Mouse (Mus musculus): ENCODE data around the gene Myef2. TPM values are rescaled to one million over a fixed set of nuclear protein-coding genes. Genes with fewer than 3 reads are reported as not detected.

Myef2 gene
- polyA plus RNA-seq (2012; rRNA removed), result 12.9 and 16.3 TPM in 2 replicates

GRCm38 (mm10) chr2:125123477-125123852 is at the start of gene Myef2:
Gene Myef2 (minus strand): TSS chr2:125123661.
- Histone ChIP-seq H3K4me1 (replicated peaks; ENCODE audit: control insufficient read depth, insufficient read depth, low read length) (peaks cover 3% of the 10 kb centered on the region), H3K27ac (ENCODE audit: control insufficient read depth, insufficient read depth, low read length) (peak within 1 kb of the TSS; percentile 1; the same call in 1 of the 2 replicates), H3K27me3 (ENCODE audit: control insufficient read depth, insufficient read depth, low read length) (no peaks in the 10 kb centered on the region; the same call in 1 of the 2 replicates), H3K4me3 (ENCODE audit: control insufficient read depth, insufficient read depth, low read length) (peak within 1 kb of the TSS; percentile 80), H3K36me3 (ENCODE audit: control insufficient read depth, insufficient read depth, low read length) (no peaks in the 10 kb centered on the region)
- 2% methylated on average over 48 of the region's 48 CpGs for WGBS
- TF ChIP-seq CTCF (IDR thresholded peaks at IDR 0.05; ENCODE audit: borderline replicate concordance, control insufficient read depth, extremely low read depth, insufficient read depth, low read length, poor library complexity) (no peak), POLR2A (IDR thresholded peaks at IDR 0.05; ENCODE audit: control insufficient read depth, extremely low read depth, insufficient read depth, low read length, poor library complexity) (0 out of 2 replicates have a peak, but pooled peaks have one; percentile 16)
- DNase-seq, result peak; percentile 86

- no peak for TF ChIP-seq CTCF (IDR thresholded peaks at IDR 0.05; ENCODE audit: borderline replicate concordance, control insufficient read depth, extremely low read depth, insufficient read depth, low read length, poor library complexity)
- no peak for TF ChIP-seq POLR2A (IDR thresholded peaks at IDR 0.05; ENCODE audit: control insufficient read depth, extremely low read depth, insufficient read depth, low read length, poor library complexity)
- Histone ChIP-seq H3K27ac (ENCODE audit: control insufficient read depth, insufficient read depth, low read length) (no peak overlapping the region), H3K36me3 (ENCODE audit: control insufficient read depth, insufficient read depth, low read length) (no peaks in the 10 kb centered on the region), H3K4me3 (ENCODE audit: control insufficient read depth, insufficient read depth, low read length) (no peak overlapping the region), H3K4me1 (replicated peaks; ENCODE audit: control insufficient read depth, insufficient read depth, low read length) (no peaks in the 10 kb centered on the region), H3K27me3 (ENCODE audit: control insufficient read depth, insufficient read depth, low read length) (no peaks in the 10 kb centered on the region)
- DNase-seq, result no peak
- 85% methylated on average over 4 of the region's 4 CpGs for WGBS
Measured at GRCm38 (mm10) chr2:125162012-125162470, 38.6 kb upstream of the Myef2 start.

GRCm38 (mm10) chr2:125155504-125155903 is 32.0 kb upstream of the Myef2 start:
- TF ChIP-seq POLR2A (IDR thresholded peaks at IDR 0.05; ENCODE audit: control insufficient read depth, extremely low read depth, insufficient read depth, low read length, poor library complexity), result no peak
- TF ChIP-seq CTCF (IDR thresholded peaks at IDR 0.05; ENCODE audit: borderline replicate concordance, control insufficient read depth, extremely low read depth, insufficient read depth, low read length, poor library complexity), result no peak
- DNase-seq, result no peak
- no peak overlapping the region for H3K27ac ChIP-seq (ENCODE audit: control insufficient read depth, insufficient read depth, low read length)
- 47% methylated on average over 2 of the region's 2 CpGs for WGBS
- H3K4me1 ChIP-seq (replicated peaks; ENCODE audit: control insufficient read depth, insufficient read depth, low read length), result no peaks in the 10 kb centered on the region
- H3K36me3 ChIP-seq (ENCODE audit: control insufficient read depth, insufficient read depth, low read length), result no peaks in the 10 kb centered on the region
- no peaks in the 10 kb centered on the region for H3K27me3 ChIP-seq (ENCODE audit: control insufficient read depth, insufficient read depth, low read length)
- no peak overlapping the region for H3K4me3 ChIP-seq (ENCODE audit: control insufficient read depth, insufficient read depth, low read length)

- Histone ChIP-seq H3K4me3 (ENCODE audit: control insufficient read depth, insufficient read depth, low read length) (no peak overlapping the region), H3K36me3 (ENCODE audit: control insufficient read depth, insufficient read depth, low read length) (no peaks in the 10 kb centered on the region), H3K27ac (ENCODE audit: control insufficient read depth, insufficient read depth, low read length) (no peak overlapping the region), H3K27me3 (ENCODE audit: control insufficient read depth, insufficient read depth, low read length) (no peaks in the 10 kb centered on the region), H3K4me1 (replicated peaks; ENCODE audit: control insufficient read depth, insufficient read depth, low read length) (no peaks in the 10 kb centered on the region)
- WGBS, result 92% methylated on average over 9 of the region's 9 CpGs
- DNase-seq, result no peak
- no peak for TF ChIP-seq CTCF (IDR thresholded peaks at IDR 0.05; ENCODE audit: borderline replicate concordance, control insufficient read depth, extremely low read depth, insufficient read depth, low read length, poor library complexity)
- no peak for TF ChIP-seq POLR2A (IDR thresholded peaks at IDR 0.05; ENCODE audit: control insufficient read depth, extremely low read depth, insufficient read depth, low read length, poor library complexity)
Measured at GRCm38 (mm10) chr2:125154294-125154693, 30.8 kb upstream of the Myef2 start.

GRCm38 (mm10) chr2:125152388-125152787 is 28.9 kb upstream of the Myef2 start, which contains the start of gene Slc12a1:
Gene Slc12a1 (plus strand): TSS chr2:125152505.
- no peaks in the 10 kb centered on the region for H3K36me3 ChIP-seq (ENCODE audit: control insufficient read depth, insufficient read depth, low read length)
- DNase-seq, result no peak
- H3K4me1 ChIP-seq (replicated peaks; ENCODE audit: control insufficient read depth, insufficient read depth, low read length), result no peaks in the 10 kb centered on the region
- TF ChIP-seq CTCF (IDR thresholded peaks at IDR 0.05; ENCODE audit: borderline replicate concordance, control insufficient read depth, extremely low read depth, insufficient read depth, low read length, poor library complexity), result no peak
- no peak for TF ChIP-seq POLR2A (IDR thresholded peaks at IDR 0.05; ENCODE audit: control insufficient read depth, extremely low read depth, insufficient read depth, low read length, poor library complexity)
- no peaks in the 10 kb centered on the region for H3K27me3 ChIP-seq (ENCODE audit: control insufficient read depth, insufficient read depth, low read length)
- no peak within 1 kb of the TSS for H3K27ac ChIP-seq (ENCODE audit: control insufficient read depth, insufficient read depth, low read length)
- no peak within 1 kb of the TSS for H3K4me3 ChIP-seq (ENCODE audit: control insufficient read depth, insufficient read depth, low read length)
- WGBS, result 95% methylated on average over 6 of the region's 6 CpGs

- TF ChIP-seq CTCF (IDR thresholded peaks at IDR 0.05; ENCODE audit: borderline replicate concordance, control insufficient read depth, extremely low read depth, insufficient read depth, low read length, poor library complexity) (no peak), POLR2A (IDR thresholded peaks at IDR 0.05; ENCODE audit: control insufficient read depth, extremely low read depth, insufficient read depth, low read length, poor library complexity) (no peak)
Measured at GRCm38 (mm10) chr2:125142336-125142735, 18.9 kb upstream of the Myef2 start.

GRCm38 (mm10) chr2:125136846-125137245 is 13.4 kb upstream of the Myef2 start:
- Histone ChIP-seq H3K4me3 (ENCODE audit: control insufficient read depth, insufficient read depth, low read length) (no peak overlapping the region), H3K27ac (ENCODE audit: control insufficient read depth, insufficient read depth, low read length) (no peak overlapping the region), H3K4me1 (replicated peaks; ENCODE audit: control insufficient read depth, insufficient read depth, low read length) (peaks cover 6% of the 10 kb centered on the region; the same call in 1 of the 2 replicates), H3K27me3 (ENCODE audit: control insufficient read depth, insufficient read depth, low read length) (no peaks in the 10 kb centered on the region; the same call in 1 of the 2 replicates), H3K36me3 (ENCODE audit: control insufficient read depth, insufficient read depth, low read length) (no peaks in the 10 kb centered on the region)
- no peak for DNase-seq
- no peak for TF ChIP-seq POLR2A (IDR thresholded peaks at IDR 0.05; ENCODE audit: control insufficient read depth, extremely low read depth, insufficient read depth, low read length, poor library complexity)
- TF ChIP-seq CTCF (IDR thresholded peaks at IDR 0.05; ENCODE audit: borderline replicate concordance, control insufficient read depth, extremely low read depth, insufficient read depth, low read length, poor library complexity), result no peak
- 45% methylated on average over 7 of the region's 7 CpGs for WGBS

More at GRCm38 (mm10) chr2:125142336-125142735, 18.9 kb upstream of the Myef2 start:
- Histone ChIP-seq H3K4me3 (ENCODE audit: control insufficient read depth, insufficient read depth, low read length) (no peak overlapping the region), H3K4me1 (replicated peaks; ENCODE audit: control insufficient read depth, insufficient read depth, low read length) (no peaks in the 10 kb centered on the region), H3K36me3 (ENCODE audit: control insufficient read depth, insufficient read depth, low read length) (no peaks in the 10 kb centered on the region), H3K27ac (ENCODE audit: control insufficient read depth, insufficient read depth, low read length) (no peak overlapping the region), H3K27me3 (ENCODE audit: control insufficient read depth, insufficient read depth, low read length) (no peaks in the 10 kb centered on the region)
- DNase-seq, result no peak

Measured in thymus, adult 2 months (tissue).